Mouse (Mus musculus): Measurements from ENCODE around the gene Olfr524.

Olfr524 gene

DNA sequence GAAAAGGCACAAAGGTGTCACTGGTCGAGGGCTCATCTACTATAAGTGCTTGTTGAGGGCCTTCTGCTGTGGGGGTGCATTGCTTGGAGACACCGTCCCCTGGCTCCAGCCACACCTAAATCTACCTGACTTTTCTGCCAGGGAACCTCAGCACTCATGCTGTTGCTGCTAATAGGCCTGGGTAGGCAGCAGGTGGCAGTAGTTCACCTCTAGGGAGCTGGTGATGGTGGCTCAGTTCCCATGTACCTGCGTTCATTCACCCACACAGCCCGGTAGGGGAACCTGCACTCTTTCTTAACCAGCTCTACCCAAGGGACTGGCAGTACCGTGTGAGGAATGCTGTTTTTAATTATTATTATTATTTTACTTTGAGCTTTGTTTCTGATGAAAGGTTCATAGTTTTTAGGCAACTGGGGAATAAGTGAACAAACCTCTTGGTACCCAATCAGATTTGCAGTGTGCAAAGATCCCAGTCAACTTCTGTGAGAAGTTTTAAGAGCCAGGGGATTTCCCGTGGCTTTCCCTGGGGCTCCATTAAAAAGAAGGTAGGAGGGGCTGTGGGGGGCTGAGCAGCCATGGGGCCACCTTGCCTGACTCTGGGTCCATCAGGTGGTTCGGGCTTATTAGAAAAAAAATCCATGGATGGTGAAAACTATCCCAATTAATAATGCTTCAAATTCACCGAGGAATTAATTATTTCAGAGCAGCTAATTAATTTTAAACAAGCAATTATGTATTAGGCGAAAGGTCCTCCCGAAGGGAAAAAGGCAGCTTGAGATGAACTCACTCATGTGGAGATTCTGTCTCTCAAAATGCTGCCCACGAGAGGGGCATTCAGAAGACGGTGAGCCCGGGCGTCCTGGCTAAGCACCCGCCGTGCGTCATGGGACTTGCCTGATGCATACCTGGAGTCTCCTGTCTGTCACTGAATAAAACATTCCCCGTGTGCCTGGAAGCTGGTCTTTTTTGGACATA lies 18.8 kb downstream of the Olfr524 start:
- no peak for DNase-seq (ENCODE audit: low read depth)

DNA sequence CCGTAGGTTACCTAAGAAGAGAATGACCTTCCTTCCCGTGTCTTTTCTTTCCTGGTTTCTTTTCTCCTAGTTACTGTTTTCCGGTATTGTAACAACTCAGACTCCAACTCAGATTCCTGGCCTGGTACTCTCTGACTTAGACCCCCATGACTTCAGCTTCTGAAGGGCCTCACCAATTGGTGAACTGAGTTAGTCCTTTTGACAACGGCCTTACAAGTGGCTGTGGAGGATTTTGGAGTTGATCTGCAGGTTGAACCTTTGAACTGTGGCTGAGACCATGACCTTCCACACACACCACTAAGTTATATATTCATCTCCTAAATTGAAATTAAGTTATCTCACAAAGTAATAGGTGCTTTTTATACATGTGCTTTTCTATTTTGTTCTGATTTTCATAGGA lies 21.6 kb downstream of the Olfr524 start:
- no peak for DNase-seq (ENCODE audit: low read depth)

GRCm38 (mm10) chr7:140180692-140181091 lies 25.1 kb downstream of the Olfr524 start:
- DNase-seq (ENCODE audit: low read depth) = no peak

DNA sequence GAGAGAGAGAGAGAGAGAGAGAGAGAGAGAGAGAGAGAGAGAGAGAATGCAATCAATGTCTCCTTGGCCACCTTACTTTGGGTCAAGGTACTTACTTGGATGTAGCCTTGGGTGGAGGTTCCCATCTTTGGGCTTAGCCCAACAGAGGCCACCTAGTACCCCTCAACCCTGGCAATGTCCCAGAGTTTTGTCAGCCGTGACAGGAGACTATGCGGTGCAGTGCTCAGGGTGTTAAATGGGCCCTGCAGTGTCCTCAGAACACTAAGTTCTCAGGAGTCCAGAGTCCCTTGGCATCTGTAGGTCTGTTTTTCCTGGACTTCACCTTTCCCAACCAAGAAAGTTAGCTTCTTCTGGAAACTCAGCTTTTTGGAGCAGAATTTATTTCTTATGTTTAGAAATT lies 26.6 kb downstream of the Olfr524 start:
- no peak for DNase-seq (ENCODE audit: low read depth)

- no peak for DNase-seq (ENCODE audit: low read depth)
Measured at GRCm38 (mm10) chr7:140172936-140173335, 32.8 kb downstream of the Olfr524 start, which contains the start of gene Olfr523. Olfr523 (plus strand) TSS chr7:140173217.

DNA sequence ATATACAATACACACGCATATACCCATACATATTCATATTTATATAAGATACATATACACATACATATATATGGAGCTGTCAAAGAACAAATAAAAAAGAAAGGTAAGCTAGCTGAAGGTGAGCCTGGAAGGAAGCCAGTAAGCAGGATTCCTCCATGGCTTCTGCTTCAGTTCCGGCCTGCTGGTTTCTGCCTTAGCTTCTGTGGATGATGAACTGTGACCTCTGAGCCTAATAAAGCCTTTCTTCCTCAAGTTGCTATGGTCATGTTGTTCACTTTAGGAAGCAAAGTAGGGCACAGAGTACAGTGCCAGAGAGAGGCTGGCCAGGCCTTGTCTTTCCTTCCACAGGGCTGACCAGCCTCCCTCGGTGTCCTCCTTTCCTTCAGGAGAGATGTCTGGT lies 34.9 kb downstream of the Olfr524 start:
- no peak for DNase-seq (ENCODE audit: low read depth)

GRCm38 (mm10) chr7:140169386-140169785 lies 36.4 kb downstream of the Olfr524 start:
- peak; percentile 48 for DNase-seq (ENCODE audit: low read depth)

DNA sequence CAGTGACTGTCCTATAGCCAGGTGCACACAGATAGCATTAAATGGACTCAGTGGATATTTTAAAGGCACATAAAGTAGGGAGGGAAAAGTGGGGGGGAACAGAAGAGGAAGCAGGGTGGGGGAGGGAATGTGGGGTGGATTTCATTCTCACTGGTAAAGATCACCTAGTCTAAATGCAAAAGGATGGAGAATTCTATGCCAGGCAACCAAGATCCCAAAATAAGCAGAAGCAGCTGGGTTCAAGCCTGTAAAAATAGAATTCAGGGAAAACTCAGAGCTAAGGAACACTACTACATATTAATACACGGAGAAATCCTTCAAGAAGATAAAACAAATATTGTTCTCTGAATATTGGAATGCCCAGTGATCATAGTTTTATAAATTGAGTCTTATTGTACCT lies 37.8 kb downstream of the Olfr524 start:
- no peak for DNase-seq (ENCODE audit: low read depth)

DNA sequence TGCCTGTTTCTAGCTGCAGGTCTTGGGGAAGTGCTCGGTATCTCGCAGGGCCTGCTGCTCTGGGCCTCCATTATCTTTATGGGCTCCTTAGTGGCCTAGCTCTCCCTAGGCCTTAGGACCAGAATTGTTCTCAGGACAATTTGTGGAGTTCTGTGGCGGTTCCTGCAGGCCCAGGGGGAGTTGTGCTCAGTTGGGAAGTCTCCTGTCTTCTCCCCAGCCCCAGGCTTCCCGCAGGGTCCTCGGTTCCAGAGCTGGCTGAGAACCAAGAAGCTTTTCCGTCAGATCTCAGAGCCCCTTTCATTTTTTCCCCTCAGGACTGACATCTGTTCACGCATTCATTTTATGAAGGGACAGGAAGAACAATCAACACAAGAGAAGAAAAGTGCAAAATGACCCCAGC lies 41.1 kb downstream of the Olfr524 start, which contains the start of gene Olfr522:
TSS of gene Olfr522 (minus strand) at position 101 of the 400 bp plus-strand sequence.
- no peak for DNase-seq (ENCODE audit: low read depth)

DNA sequence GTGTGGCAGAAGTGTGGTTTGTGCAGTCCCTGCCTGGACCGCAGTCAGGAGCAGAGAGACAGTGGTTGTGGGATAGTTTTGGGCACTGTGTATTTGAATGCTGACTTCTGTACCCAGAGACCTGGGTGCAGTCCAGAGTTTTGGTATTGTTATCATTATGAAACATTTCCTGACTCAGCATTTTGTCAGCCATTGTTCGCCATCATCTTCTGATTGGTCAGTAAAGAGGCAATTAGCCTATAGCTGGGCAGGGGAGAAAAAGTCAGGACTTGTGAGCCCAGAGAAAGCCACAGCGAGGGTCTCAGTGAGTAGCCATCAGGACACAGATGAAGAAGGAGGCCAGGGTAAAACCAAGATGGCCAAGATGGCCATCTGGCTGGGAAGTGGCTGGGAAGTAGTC lies 45.4 kb downstream of the Olfr524 start:
- no peak for DNase-seq (ENCODE audit: low read depth)

- no peak for DNase-seq (ENCODE audit: low read depth)
Measured at GRCm38 (mm10) chr7:140154218-140154927, 51.4 kb downstream of the Olfr524 start, which contains the start of gene Sprn. Sprn (minus strand) TSS chr7:140154877.

GRCm38 (mm10) chr7:140153829-140154217 lies 51.9 kb downstream of the Olfr524 start:
- DNase-seq (ENCODE audit: low read depth) = no peak

DNA sequence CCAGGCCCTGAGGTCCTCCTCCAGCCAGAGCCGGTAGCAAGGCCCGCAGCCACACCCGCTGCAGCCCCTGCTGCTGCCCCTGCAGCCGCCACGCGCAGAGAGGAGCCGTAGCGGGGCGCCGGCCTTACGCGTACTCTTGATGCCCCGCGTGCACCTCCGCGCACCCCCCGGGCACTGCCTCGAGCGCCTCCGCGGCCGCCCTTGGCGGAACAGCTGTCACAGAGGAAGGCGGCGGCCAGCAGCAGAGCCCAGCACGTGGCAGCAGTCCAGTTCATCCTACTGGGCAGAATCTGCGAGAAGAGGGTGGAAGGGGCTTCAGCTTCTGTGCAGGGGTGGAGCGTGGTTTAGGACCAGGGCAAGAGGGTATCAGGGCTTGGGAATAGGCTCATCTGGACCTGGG lies 52.4 kb downstream of the Olfr524 start:
- DNase-seq (ENCODE audit: low read depth) = no peak
